Mouse (Mus musculus) cerebellum, adult 2 months (tissue): ENCODE measurements at regions not wholly inside any gene's neighbourhood (a gene's known extent, or its start where the extent isn't known, plus 50 kb on each side); places are given as distances from the start of the nearest gene placed in this dataset.

ENCODE experiments used
- CTCF ChIP-seq: fragments of 200-500 bp; IDR thresholded peaks from 2 replicates; pipeline ENCODE4 v1.5.1; 2011; ENCODE audit warnings: low read depth, mild to moderate bottlenecking, control low read depth, low read length, moderate library complexity, borderline replicate concordance; ENCODE audit not compliant: insufficient read depth
- POLR2A ChIP-seq: fragments of 200-500 bp; IDR thresholded peaks from 2 replicates; pipeline ENCODE4 v1.6.1; 2011; ENCODE audit warnings: low read length, control low read depth, borderline replicate concordance; ENCODE audit not compliant: insufficient read depth

DNA sequence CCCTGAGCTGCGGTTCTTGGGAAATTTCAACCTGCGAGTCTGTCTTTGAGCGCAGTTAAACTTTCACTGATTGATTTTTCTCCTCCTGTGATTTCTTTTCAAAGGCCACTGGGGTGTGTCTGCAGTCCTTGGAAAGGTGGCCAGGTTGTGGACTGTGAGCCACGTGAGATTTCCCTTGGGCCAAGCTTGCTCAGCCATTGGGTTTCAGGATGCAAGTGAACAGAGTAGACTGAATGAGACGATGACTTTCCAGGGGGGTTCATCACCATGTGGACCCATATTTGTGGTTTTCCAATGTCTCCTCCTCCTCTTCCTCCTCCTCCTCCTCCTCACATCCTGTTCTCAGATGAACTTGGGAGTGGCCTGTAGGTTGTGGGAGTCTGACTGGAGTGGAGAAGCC, 59.0 kb upstream of the Ppara start:
- TF ChIP-seq POLR2A (no peak), CTCF (no peak)
